Mouse (Mus musculus) bone marrow macrophage, adult 2 months (primary cell): ENCODE data around the gene Cpox.

Source experiments
- CTCF ChIP-seq: IDR thresholded peaks from 2 replicates; pipeline ENCODE4 v1.5.1; 2012; ENCODE audit warnings: low read depth, mild to moderate bottlenecking, low read length, moderate library complexity
- POLR2A ChIP-seq: IDR thresholded peaks from 2 replicates; pipeline ENCODE4 v1.6.1; 2012; ENCODE audit warnings: mild to moderate bottlenecking, low read depth, low read length, borderline replicate concordance

DNA sequence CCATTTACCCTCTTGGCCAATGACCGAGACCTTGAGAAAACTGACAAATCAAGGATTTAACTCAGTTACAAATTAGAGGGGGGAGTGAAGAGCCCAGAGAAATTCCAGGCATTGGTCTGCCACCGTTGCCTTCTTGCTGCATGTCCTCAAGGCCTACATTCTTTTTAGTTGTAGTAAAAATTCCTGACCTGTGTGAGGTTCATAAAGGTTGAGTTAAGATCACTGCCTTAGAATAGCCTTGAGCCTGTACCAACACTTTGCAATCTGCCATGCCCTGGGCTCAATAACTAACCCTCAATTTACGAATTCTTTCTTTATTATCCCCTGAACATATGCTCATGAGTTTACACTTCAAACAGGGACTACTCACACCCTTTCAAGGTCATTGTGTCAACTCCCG is 47.0 kb upstream of the Cpox start:
- TF ChIP-seq CTCF (no peak), POLR2A (no peak)
